Mouse (Mus musculus) forebrain, postnatal 0 days (tissue): ENCODE measurements at regions not wholly inside any gene's neighbourhood (a gene's known extent, or its start where the extent isn't known, plus 50 kb on each side); places are given as distances from the start of the nearest gene placed in this dataset.

Source experiments
- ATAC-seq: fragments of 200-750 bp; cut with Nextera tagmentation; 2 replicates; pipeline ENCODE4 v1.8.0; 2017; ENCODE audit warnings: mild to moderate bottlenecking, moderate library complexity
- DNase-seq: peaks from one replicate; pipeline ENCODE4 v3.0.0-alpha.2; 2015
- H3K27ac ChIP-seq: fragments of 300-500 bp; sonication (generic); 2 replicates; pipeline ENCODE4 v1.5.1; 2014; ENCODE audit warnings: low read depth, mild to moderate bottlenecking, antibody characterized with exemption, low read length, moderate library complexity, mixed read lengths
- H3K27me3 ChIP-seq: fragments of 300-500 bp; sonication (generic); 2 replicates; pipeline ENCODE4 v1.6.1; 2014; ENCODE audit warnings: mild to moderate bottlenecking, low read length, mixed read lengths; ENCODE audit not compliant: insufficient read depth
- H3K36me3 ChIP-seq: fragments of 300-500 bp; sonication (generic); 2 replicates; pipeline ENCODE4 v1.6.1; 2014; ENCODE audit warnings: mild to moderate bottlenecking, moderate library complexity; ENCODE audit not compliant: insufficient read depth
- H3K4me1 ChIP-seq: fragments of 300-500 bp; sonication (generic); 2 replicates; pipeline ENCODE4 v1.6.1; 2014; ENCODE audit warnings: antibody characterized with exemption; ENCODE audit not compliant: insufficient read depth
- H3K4me2 ChIP-seq: fragments of 300-500 bp; sonication (generic); 2 replicates; pipeline ENCODE4 v1.6.1; 2014; ENCODE audit warnings: low read depth, mild to moderate bottlenecking, moderate library complexity
- H3K4me3 ChIP-seq: fragments of 300-500 bp; sonication (generic); 2 replicates; pipeline ENCODE4 v1.5.1; 2014; ENCODE audit warnings: low read depth, low read length, mixed read lengths
- H3K9ac ChIP-seq: fragments of 300-500 bp; sonication (generic); 2 replicates; pipeline ENCODE4 v1.6.1; 2014; ENCODE audit warnings: mild to moderate bottlenecking
- H3K9me3 ChIP-seq: fragments of 300-500 bp; sonication (generic); 2 replicates; pipeline ENCODE4 v1.6.1; 2016; ENCODE audit warnings: low read length
- CTCF ChIP-seq: sonication (generic); IDR thresholded peaks from 2 replicates; pipeline ENCODE4 v1.5.1; 2016; ENCODE audit warnings: antibody characterized with exemption, control low read depth, low read depth
- WGBS: fragments of 180-500 bp; shearing (Covaris S2); extraction: QIAGEN DNeasy Blood & Tissue Kit; methylation state at CpG from one replicate; pipeline ENCODE4 v1.1.7; 2014; 5-methylcytosine and 5-hydroxymethylcytosine counted together

GRCm38 (mm10) chr12:57949886-57950285, 261.7 kb upstream of the Sstr1 start:
- no peak for TF ChIP-seq CTCF
- 46% methylated on average over 5 of the region's 5 CpGs for WGBS
- peak; percentile 27 for DNase-seq

GRCm38 (mm10) chr12:57958527-57958926, 253.0 kb upstream of the Sstr1 start:
- Histone ChIP-seq H3K9ac (no peak overlapping the region), H3K4me2 (no peak overlapping the region), H3K9me3 (no peaks in the 10 kb centered on the region), H3K4me1 (no peaks in the 10 kb centered on the region), H3K27ac (no peak overlapping the region), H3K27me3 (no peaks in the 10 kb centered on the region), H3K36me3 (no peaks in the 10 kb centered on the region), H3K4me3 (no peak overlapping the region)
- WGBS = 94% methylated on average over 2 of the region's 2 CpGs
- ATAC-seq = no peak
- no peak for TF ChIP-seq CTCF
- DNase-seq = no peak

More at GRCm38 (mm10) chr12:57949886-57950285, 261.7 kb upstream of the Sstr1 start:
- H3K4me3 ChIP-seq = no peak overlapping the region
- no peak overlapping the region for H3K9ac ChIP-seq
- no peaks in the 10 kb centered on the region for H3K27me3 ChIP-seq
- H3K9me3 ChIP-seq = no peaks in the 10 kb centered on the region
- H3K4me1 ChIP-seq = no peaks in the 10 kb centered on the region
- ATAC-seq = peak; percentile 48
- no peak overlapping the region for H3K4me2 ChIP-seq
- H3K27ac ChIP-seq = no peak overlapping the region
- no peaks in the 10 kb centered on the region for H3K36me3 ChIP-seq

- no peak for TF ChIP-seq CTCF
- ATAC-seq (no peak), DNase-seq (no peak)
- 76% methylated on average over 6 of the region's 6 CpGs for WGBS
- Histone ChIP-seq H3K4me2 (no peak overlapping the region), H3K9ac (no peak overlapping the region), H3K4me1 (no peaks in the 10 kb centered on the region), H3K27ac (no peak overlapping the region), H3K27me3 (no peaks in the 10 kb centered on the region), H3K36me3 (no peaks in the 10 kb centered on the region), H3K9me3 (no peaks in the 10 kb centered on the region), H3K4me3 (no peak overlapping the region)
Observed at GRCm38 (mm10) chr12:57960171-57960570, 251.4 kb upstream of the Sstr1 start.

- no peaks in the 10 kb centered on the region for H3K27me3 ChIP-seq
- no peaks in the 10 kb centered on the region for H3K4me1 ChIP-seq
- no peak for ATAC-seq
- no peak for DNase-seq
- 82% methylated on average over 3 of the region's 3 CpGs for WGBS
- H3K27ac ChIP-seq = no peak overlapping the region
- H3K9ac ChIP-seq = no peak overlapping the region
- H3K4me2 ChIP-seq = no peak overlapping the region
- no peaks in the 10 kb centered on the region for H3K36me3 ChIP-seq
- no peaks in the 10 kb centered on the region for H3K9me3 ChIP-seq
- TF ChIP-seq CTCF = no peak
- H3K4me3 ChIP-seq = no peak overlapping the region
Observed at GRCm38 (mm10) chr12:57969168-57969567, 242.4 kb upstream of the Sstr1 start.

DNA sequence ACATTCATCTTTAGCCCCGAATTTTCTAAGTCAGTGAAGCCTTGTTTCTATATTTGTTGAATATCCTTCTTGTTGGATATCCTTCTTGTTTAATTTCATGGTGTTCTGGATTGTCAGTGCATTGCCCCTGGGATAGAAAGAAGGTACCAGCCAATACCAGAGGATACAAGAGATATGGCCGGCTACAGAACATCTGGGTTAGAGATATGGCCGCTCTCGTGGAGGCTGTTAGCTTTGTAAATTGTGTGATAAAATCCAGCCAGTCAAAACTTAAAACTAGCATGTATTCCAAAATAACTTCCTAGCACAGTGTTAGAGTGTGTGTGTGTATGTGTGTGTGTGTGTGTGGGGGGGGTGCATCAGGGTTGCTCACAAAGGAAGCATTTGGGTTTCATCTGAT, 241.4 kb upstream of the Sstr1 start:
- no peak overlapping the region for H3K4me3 ChIP-seq
- no peak overlapping the region for H3K4me2 ChIP-seq
- no peak for TF ChIP-seq CTCF
- WGBS = 83% methylated on average over 4 of the region's 4 CpGs
- H3K36me3 ChIP-seq = no peaks in the 10 kb centered on the region
- H3K9ac ChIP-seq = no peak overlapping the region
- no peaks in the 10 kb centered on the region for H3K27me3 ChIP-seq
- no peak for ATAC-seq
- no peak for DNase-seq
- H3K4me1 ChIP-seq = no peaks in the 10 kb centered on the region
- no peak overlapping the region for H3K27ac ChIP-seq
- H3K9me3 ChIP-seq = no peaks in the 10 kb centered on the region

GRCm38 (mm10) chr12:57972484-57972883, 239.1 kb upstream of the Sstr1 start:
- no peaks in the 10 kb centered on the region for H3K27me3 ChIP-seq
- H3K4me3 ChIP-seq = no peak overlapping the region
- no peak for DNase-seq
- no peaks in the 10 kb centered on the region for H3K9me3 ChIP-seq
- H3K4me1 ChIP-seq = no peaks in the 10 kb centered on the region
- H3K9ac ChIP-seq = no peak overlapping the region
- WGBS = 79% methylated on average over 2 of the region's 2 CpGs
- H3K4me2 ChIP-seq = no peak overlapping the region
- H3K27ac ChIP-seq = no peak overlapping the region
- no peak for TF ChIP-seq CTCF
- ATAC-seq = no peak
- no peaks in the 10 kb centered on the region for H3K36me3 ChIP-seq
